In genomic region chr12:111712476-111712875, GRCm38 (mm10) we compare ENCODE assay signal across 8 mouse cellular contexts. TPM values are rescaled to one million over a fixed set of nuclear protein-coding genes. Genes with fewer than 3 reads are reported as not detected.
DNase-seq lines count a peak whose midpoint lies in the region; ATAC-seq lines count a peak whose summit lies in the region.

No protein-coding gene starts in this region.

- H3K36me3 ChIP-seq in midbrain, embryonic 12.5 days: peaks cover 51% of the 10 kb centered on the region

- H3K9me3 ChIP-seq in midbrain, embryonic 12.5 days: peaks cover 4% of the 10 kb centered on the region; the same call in 1 of the 2 replicates

- H3K27ac ChIP-seq in midbrain, embryonic 12.5 days (replicated peaks): peak overlapping the region; percentile 85

- H3K27me3 ChIP-seq in midbrain, embryonic 12.5 days: no peaks in the 10 kb centered on the region

- DNase-seq in cerebellum, postnatal 25 days: no peak
- DNase-seq in 3T3-L1 (ENCODE audit: low read depth, low spot score): peak; percentile 49
- peak; percentile 49 for DNase-seq in embryo, embryonic 9.5 days (ENCODE audit: extremely low spot score)
- peak; percentile 39 for DNase-seq in induced T-regulatory cell, adult 2 months (ENCODE audit: low read depth)
- DNase-seq in gastrocnemius, postnatal 36 days: no peak
- no peak for DNase-seq in urinary bladder, postnatal 36 days (ENCODE audit: low spot score in 2 of 2)

- H3K4me2 ChIP-seq in midbrain, embryonic 12.5 days (replicated peaks): peak overlapping the region; percentile 88

- H3K4me3 ChIP-seq in midbrain, embryonic 12.5 days: peak overlapping the region; percentile 100

- peaks cover 24% of the 10 kb centered on the region for H3K4me1 ChIP-seq in midbrain, embryonic 12.5 days

- peak; percentile 33; the same call in 1 of the 2 replicates for ATAC-seq in cerebellum, adult (ENCODE audit: insufficient number of reproducible peaks, low FRiP score, low TSS enrichment)
- no peak; the same call in 1 of the 2 replicates for ATAC-seq in midbrain, embryonic 12.5 days (ENCODE audit: low FRiP score, low read depth)

- 0% methylated on average over 33 of the region's 33 CpGs for WGBS in midbrain, embryonic 12.5 days

- intact Hi-C loops in gastrocnemius, postnatal 36 days (cut with DNase I): no loop called here

- peak overlapping the region; percentile 97 for H3K9ac ChIP-seq in midbrain, embryonic 12.5 days (replicated peaks)

RNA-seq across cellular contexts. Expression of gene Bag5, which starts 0.6 kb away (rescaled TPM):
- 62.0 and 64.0 TPM in 2 replicates for polyA plus RNA-seq in midbrain, embryonic 12.5 days (2016; fragmentation: Nextera tagmentation; extraction: Ambion mirVana)
- 10 to 100 TPM; 12.4 to 13.5 TPM for total RNA-seq in gastrocnemius, postnatal 36 days (2021)

RNA-seq across cellular contexts. Expression of gene Apopt1, which starts 0.6 kb away (rescaled TPM):
- polyA plus RNA-seq in midbrain, embryonic 12.5 days (2016; fragmentation: Nextera tagmentation; extraction: Ambion mirVana): 52.3 and 57.8 TPM in 2 replicates
- 10 to 100 TPM; 34.9 to 38.0 TPM for total RNA-seq in gastrocnemius, postnatal 36 days (2021)

RNA-seq across cellular contexts. Expression of gene Trmt61a, which starts 34.6 kb away (rescaled TPM):
- 11.8 and 13.2 TPM in 2 replicates for polyA plus RNA-seq in midbrain, embryonic 12.5 days (2016; fragmentation: Nextera tagmentation; extraction: Ambion mirVana)
- 1 to 10 TPM; 1.8 to 4.1 TPM for total RNA-seq in gastrocnemius, postnatal 36 days (2021)

RNA-seq across cellular contexts. Expression of gene Ckb, which starts 40.3 kb away (rescaled TPM):
- polyA plus RNA-seq in midbrain, embryonic 12.5 days (2016; fragmentation: Nextera tagmentation; extraction: Ambion mirVana): 2,376 and 2,635 TPM in 2 replicates
- total RNA-seq in gastrocnemius, postnatal 36 days (2021): 1 to 10 TPM; 7.9 to 8.3 TPM

RNA-seq across cellular contexts. Expression of gene Klc1, which starts 46.2 kb away (rescaled TPM):
- 382 and 402 TPM in 2 replicates for polyA plus RNA-seq in midbrain, embryonic 12.5 days (2016; fragmentation: Nextera tagmentation; extraction: Ambion mirVana)
- 10 to 100 TPM; 55.2 to 59.3 TPM for total RNA-seq in gastrocnemius, postnatal 36 days (2021)

Comparison
In these comparisons a context has a peak if more than half of its experiments do, and no peak if none do; other contexts are left out.
1. DNase-seq: peak in 3T3-L1 (single experiment), embryo, embryonic 9.5 days (single experiment) and induced T-regulatory cell, adult 2 months (single experiment); none in cerebellum, postnatal 25 days (0 of 2), gastrocnemius, postnatal 36 days (0 of 2) and urinary bladder, postnatal 36 days (0 of 2).